Mouse (Mus musculus) neural tube, embryonic 12.5 days (tissue): ENCODE results near the gene Lim2. TPM values are rescaled to one million over a fixed set of nuclear protein-coding genes. Genes with fewer than 3 reads are reported as not detected.

Experiments used
- ATAC-seq: fragments of 200-750 bp; cut with Nextera tagmentation; 2 replicates; pipeline ENCODE4 v1.8.0; 2017; ENCODE audit warnings: low read depth, mild to moderate bottlenecking, moderate TSS enrichment, moderate library complexity; ENCODE audit not compliant: low FRiP score
- H3K27ac ChIP-seq: fragments of 300-500 bp; sonication (generic); 2 replicates; pipeline ENCODE4 v1.5.1; 2016
- H3K27me3 ChIP-seq: fragments of 300-500 bp; sonication (generic); replicated peaks from 2 replicates; pipeline ENCODE4 v1.6.1; 2016; ENCODE audit warnings: mild to moderate bottlenecking
- H3K36me3 ChIP-seq: fragments of 300-500 bp; sonication (generic); 2 replicates; pipeline ENCODE4 v1.6.1; 2016; ENCODE audit warnings: mild to moderate bottlenecking
- H3K4me1 ChIP-seq: fragments of 300-500 bp; sonication (generic); 2 replicates; pipeline ENCODE4 v1.6.1; 2016
- H3K4me2 ChIP-seq: fragments of 300-500 bp; sonication (generic); replicated peaks from 2 replicates; pipeline ENCODE4 v1.6.1; 2016; ENCODE audit warnings: mild to moderate bottlenecking
- H3K4me3 ChIP-seq: fragments of 300-500 bp; sonication (generic); 2 replicates; pipeline ENCODE4 v1.5.1; 2016
- H3K9ac ChIP-seq: fragments of 300-500 bp; sonication (generic); 2 replicates; pipeline ENCODE4 v1.6.1; 2016; ENCODE audit warnings: mild to moderate bottlenecking
- H3K9me3 ChIP-seq: fragments of 300-500 bp; sonication (generic); 2 replicates; pipeline ENCODE4 v1.6.1; 2016; ENCODE audit warnings: mild to moderate bottlenecking
- WGBS: fragments of 180-500 bp; shearing (Covaris S2); methylation state at CpG from one replicate; pipeline ENCODE4 v1.1.7; 2016; 5-methylcytosine and 5-hydroxymethylcytosine counted together
- polyA plus RNA-seq: library from polyadenylated mRNA; unstranded; fragments of >200 nt; fragmentation: Nextera tagmentation; extraction: Ambion mirVana; gene quantifications from 2 replicates; pipeline ENCODE4 v1.2.1, GENCODE M21; 2016

Gene Lim2
- polyA plus RNA-seq, 1 experiment from 2014 or later = not detected

DNA sequence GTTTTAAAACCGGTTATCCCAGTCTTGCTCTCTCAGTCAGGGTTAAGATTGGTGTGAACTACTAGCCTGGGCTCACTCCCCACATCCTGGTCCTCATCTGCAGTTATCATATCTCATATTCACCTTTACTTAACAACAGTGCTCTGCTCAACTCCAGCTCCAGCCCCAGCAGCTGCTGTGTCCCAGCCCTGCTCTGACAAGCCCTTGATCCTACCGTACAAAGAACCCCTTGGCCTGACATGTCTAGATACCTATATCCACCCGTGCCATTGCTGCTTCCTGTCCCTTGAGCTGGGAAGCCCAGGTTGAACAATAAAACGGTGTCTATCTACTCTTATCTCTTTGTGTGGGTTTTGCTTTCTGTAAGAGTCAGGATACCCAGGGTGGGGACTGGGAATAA lies 2.0 kb downstream of the Lim2 start:
- Histone ChIP-seq H3K27ac (no peak overlapping the region), H3K27me3 (no peaks in the 10 kb centered on the region), H3K4me1 (no peaks in the 10 kb centered on the region), H3K4me2 (no peak overlapping the region), H3K36me3 (no peaks in the 10 kb centered on the region), H3K9me3 (no peaks in the 10 kb centered on the region), H3K4me3 (no peak overlapping the region), H3K9ac (no peak overlapping the region)
- 66% methylated on average over 4 of the region's 4 CpGs for WGBS
- ATAC-seq = no peak

DNA sequence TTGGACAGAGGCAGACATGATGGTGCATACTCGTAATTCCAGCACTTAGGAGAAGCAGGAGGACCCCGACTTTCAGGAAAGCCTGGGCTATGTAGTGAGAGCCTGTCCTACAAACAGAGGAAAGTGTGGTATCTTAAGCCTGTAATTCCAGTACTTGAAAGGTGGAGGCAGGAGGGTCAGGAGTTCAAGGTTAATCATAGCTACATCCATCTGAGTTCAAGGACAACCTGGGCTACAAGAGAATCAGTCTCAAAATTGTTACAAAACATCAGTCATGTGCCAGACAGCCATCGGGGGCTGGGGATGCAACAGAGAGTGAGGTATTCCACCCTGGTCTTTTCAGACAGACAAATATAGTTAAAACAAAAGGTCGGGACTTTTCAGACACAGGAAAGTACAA lies 5.4 kb downstream of the Lim2 start:
- ATAC-seq = no peak
- Histone ChIP-seq H3K36me3 (no peaks in the 10 kb centered on the region), H3K27ac (no peak overlapping the region), H3K9ac (no peak overlapping the region), H3K4me3 (no peak overlapping the region), H3K4me1 (no peaks in the 10 kb centered on the region), H3K9me3 (no peaks in the 10 kb centered on the region), H3K27me3 (no peaks in the 10 kb centered on the region), H3K4me2 (no peak overlapping the region)
- WGBS = 82% methylated on average over 4 of the region's 4 CpGs

- no peak overlapping the region for H3K4me2 ChIP-seq
- H3K27ac ChIP-seq = no peak overlapping the region
- H3K36me3 ChIP-seq = no peaks in the 10 kb centered on the region
- ATAC-seq = no peak
- 82% methylated on average over 5 of the region's 5 CpGs for WGBS
- H3K9me3 ChIP-seq = no peaks in the 10 kb centered on the region
- no peaks in the 10 kb centered on the region for H3K4me1 ChIP-seq
- H3K27me3 ChIP-seq = no peaks in the 10 kb centered on the region
- no peak overlapping the region for H3K4me3 ChIP-seq
- no peak overlapping the region for H3K9ac ChIP-seq
Observed at GRCm38 (mm10) chr7:43434676-43435075, 7.2 kb downstream of the Lim2 start.

DNA sequence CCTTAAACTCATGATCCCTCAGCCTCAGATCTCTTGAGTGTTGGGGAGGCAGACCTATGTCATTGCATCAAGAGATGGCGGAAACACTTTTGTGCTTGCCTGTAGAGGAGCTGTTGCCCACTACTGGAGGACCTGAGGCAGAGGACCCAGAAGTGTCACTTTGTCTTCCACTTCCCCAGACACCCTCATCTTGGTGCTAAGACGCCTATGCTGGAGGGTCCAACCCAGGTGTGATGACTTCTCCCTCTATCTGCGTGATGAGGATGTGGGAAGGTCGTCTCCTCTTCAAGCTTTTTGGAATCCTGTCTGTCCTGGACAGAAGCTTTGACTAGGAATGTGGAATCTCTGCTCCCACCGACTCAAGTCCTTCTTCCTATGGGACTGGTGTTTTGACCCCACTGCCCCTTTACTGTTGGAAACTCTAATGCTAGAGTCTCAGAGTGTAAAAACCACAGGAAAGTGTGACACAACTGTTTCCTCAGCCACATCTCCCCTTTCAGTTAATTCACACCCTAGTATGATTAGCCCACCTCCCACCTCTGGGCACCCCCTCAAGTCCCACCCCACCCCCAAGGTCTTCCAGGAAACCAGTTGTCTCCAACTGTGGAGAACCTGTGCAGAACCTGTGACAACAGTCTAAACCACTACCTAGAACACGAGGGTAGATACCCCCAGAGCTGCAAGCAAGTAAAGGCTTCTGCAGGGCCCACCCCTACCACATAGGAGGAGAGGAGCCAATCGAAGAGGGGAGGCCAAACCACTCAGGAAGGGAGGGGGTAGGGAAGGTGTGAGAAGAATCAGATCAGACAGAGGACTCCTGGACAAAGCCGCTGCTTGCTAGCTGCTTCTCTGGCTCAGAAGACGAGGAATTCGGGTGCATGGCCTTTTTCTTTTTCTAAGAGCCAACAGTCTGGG lies 9.1 kb downstream of the Lim2 start, which contains the start of gene Nkg7:
TSS of gene Nkg7 (plus strand) at position 733 of the 915 bp plus-strand sequence.
- no peaks in the 10 kb centered on the region for H3K27me3 ChIP-seq
- no peak within 1 kb of the TSS for H3K4me3 ChIP-seq
- 76% methylated on average over 10 of the region's 10 CpGs for WGBS
- no peaks in the 10 kb centered on the region for H3K9me3 ChIP-seq
- H3K4me2 ChIP-seq = no peak within 1 kb of the TSS
- H3K9ac ChIP-seq = no peak within 1 kb of the TSS
- no peaks in the 10 kb centered on the region for H3K4me1 ChIP-seq
- ATAC-seq = no peak
- no peak within 1 kb of the TSS for H3K27ac ChIP-seq
- H3K36me3 ChIP-seq = no peaks in the 10 kb centered on the region

DNA sequence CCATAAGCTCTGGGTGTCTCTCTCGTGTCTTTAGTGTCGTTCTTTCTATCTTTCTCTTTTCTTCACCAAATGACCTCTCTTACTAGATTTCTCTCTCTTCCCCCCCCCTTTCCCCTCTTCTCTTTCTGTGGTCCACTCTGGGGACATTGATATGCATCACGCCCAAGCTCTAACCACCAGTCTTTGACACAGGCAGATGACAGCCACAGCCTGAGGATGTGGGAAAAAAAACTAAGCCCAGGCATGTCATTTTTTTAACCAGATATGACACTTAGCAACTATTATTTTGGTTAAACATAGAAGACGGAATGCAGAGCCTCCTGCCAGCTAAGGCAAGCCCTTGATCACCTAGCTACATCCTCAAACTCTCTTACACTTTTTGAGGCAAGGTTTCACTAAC lies 11.1 kb downstream of the Lim2 start:
- H3K27me3 ChIP-seq = no peaks in the 10 kb centered on the region
- H3K36me3 ChIP-seq = no peaks in the 10 kb centered on the region
- H3K4me3 ChIP-seq = no peak overlapping the region
- H3K9ac ChIP-seq = no peak overlapping the region
- 82% methylated on average over 4 of the region's 4 CpGs for WGBS
- ATAC-seq = no peak
- no peaks in the 10 kb centered on the region for H3K9me3 ChIP-seq
- no peak overlapping the region for H3K4me2 ChIP-seq
- H3K4me1 ChIP-seq = peaks cover 9% of the 10 kb centered on the region
- H3K27ac ChIP-seq = no peak overlapping the region

DNA sequence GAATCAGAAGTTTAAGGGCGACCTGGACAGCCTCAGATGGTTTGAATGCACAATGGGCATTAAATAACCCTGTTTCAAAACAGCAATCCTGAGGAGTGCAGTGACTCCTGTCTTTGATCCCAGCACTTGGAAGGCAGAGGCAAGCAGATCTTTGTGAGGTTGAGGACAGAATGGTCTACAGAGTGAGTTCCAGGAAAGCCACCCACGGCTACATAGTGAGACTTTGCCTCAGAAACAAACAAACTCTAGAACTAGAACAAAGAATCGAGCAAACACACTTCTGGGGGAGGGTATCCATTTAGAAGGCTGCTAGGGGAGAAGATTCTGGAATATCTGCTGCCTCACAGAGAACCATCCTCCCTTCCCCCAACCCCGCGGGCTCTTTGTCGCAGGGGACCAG lies 13.0 kb downstream of the Lim2 start, which contains the start of gene Cldnd2:
TSS of gene Cldnd2 (plus strand) at position 301 of the 400 bp plus-strand sequence.
- WGBS = 82% methylated on average over 6 of the region's 6 CpGs
- H3K9ac ChIP-seq = no peak within 1 kb of the TSS
- no peak for ATAC-seq

GRCm38 (mm10) chr7:43441071-43441470 lies 13.6 kb downstream of the Lim2 start:
- 89% methylated on average over 3 of the region's 3 CpGs for WGBS
- no peak overlapping the region for H3K4me2 ChIP-seq
- H3K36me3 ChIP-seq = no peaks in the 10 kb centered on the region
- H3K9me3 ChIP-seq = no peaks in the 10 kb centered on the region
- no peak overlapping the region for H3K27ac ChIP-seq
- H3K9ac ChIP-seq = no peak overlapping the region
- H3K4me1 ChIP-seq = peaks cover 19% of the 10 kb centered on the region
- H3K27me3 ChIP-seq = no peaks in the 10 kb centered on the region
- no peak overlapping the region for H3K4me3 ChIP-seq
- no peak for ATAC-seq

More for the DNA sequence above, 13.0 kb downstream of the Lim2 start, which contains the start of gene Cldnd2:
- Histone ChIP-seq H3K4me2 (no peak within 1 kb of the TSS), H3K4me1 (peaks cover 19% of the 10 kb centered on the region), H3K36me3 (no peaks in the 10 kb centered on the region), H3K27ac (no peak within 1 kb of the TSS), H3K27me3 (no peaks in the 10 kb centered on the region), H3K4me3 (no peak within 1 kb of the TSS), H3K9me3 (no peaks in the 10 kb centered on the region)

DNA sequence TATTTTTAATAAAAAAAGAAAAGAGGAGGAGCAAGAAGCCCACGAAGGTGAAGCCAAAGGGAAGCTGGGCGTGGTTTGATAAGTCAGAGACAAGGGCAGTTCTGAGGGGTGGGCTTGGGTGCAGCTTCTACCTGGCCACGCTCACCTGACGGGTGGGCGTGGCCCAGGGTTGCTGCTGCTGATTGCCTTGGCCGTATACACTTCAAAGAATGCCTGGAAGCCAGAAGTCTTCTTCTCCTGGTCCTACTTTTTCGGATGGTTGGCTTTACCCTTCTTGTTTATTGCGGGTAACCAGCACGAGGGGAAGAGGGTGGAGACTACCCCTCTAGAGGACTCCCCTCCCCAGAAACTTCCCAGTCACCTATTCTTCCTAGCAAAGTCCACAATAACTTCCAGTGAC lies 15.2 kb downstream of the Lim2 start:
- H3K4me2 ChIP-seq = peak overlapping the region; percentile 72
- no peak overlapping the region for H3K27ac ChIP-seq
- H3K4me3 ChIP-seq = peak overlapping the region; percentile 44
- peak overlapping the region; percentile 61 for H3K9ac ChIP-seq
- peaks cover 19% of the 10 kb centered on the region for H3K4me1 ChIP-seq
- 17% methylated on average over 9 of the region's 9 CpGs for WGBS
- H3K9me3 ChIP-seq = no peaks in the 10 kb centered on the region
- H3K36me3 ChIP-seq = no peaks in the 10 kb centered on the region
- no peaks in the 10 kb centered on the region for H3K27me3 ChIP-seq
- ATAC-seq = no peak

- peaks cover 19% of the 10 kb centered on the region for H3K4me1 ChIP-seq
- no peaks in the 10 kb centered on the region for H3K27me3 ChIP-seq
- peak overlapping the region; percentile 77 for H3K27ac ChIP-seq
- peak overlapping the region; percentile 44 for H3K4me3 ChIP-seq
- peak; percentile 84 for ATAC-seq
- under 1% methylated on average over 36 of the region's 36 CpGs for WGBS
- peak overlapping the region; percentile 72 for H3K4me2 ChIP-seq
- no peaks in the 10 kb centered on the region for H3K36me3 ChIP-seq
- H3K9ac ChIP-seq = peak overlapping the region; percentile 61
- no peaks in the 10 kb centered on the region for H3K9me3 ChIP-seq
Observed at GRCm38 (mm10) chr7:43443126-43443916, 15.9 kb downstream of the Lim2 start.

- Histone ChIP-seq H3K9me3 (no peaks in the 10 kb centered on the region), H3K9ac (peak within 1 kb of the TSS; percentile 61), H3K4me3 (peak within 1 kb of the TSS; percentile 44), H3K27me3 (no peaks in the 10 kb centered on the region), H3K4me2 (peak within 1 kb of the TSS; percentile 72), H3K27ac (peak within 1 kb of the TSS; percentile 77), H3K36me3 (no peaks in the 10 kb centered on the region; the same call in 1 of the 2 replicates), H3K4me1 (peaks cover 19% of the 10 kb centered on the region)
- under 1% methylated on average over 27 of the region's 27 CpGs for WGBS
- peak; percentile 96 for ATAC-seq
Observed at GRCm38 (mm10) chr7:43443917-43444293, 16.4 kb downstream of the Lim2 start, which contains the start of the genes Etfb and Gm45233. Gene Etfb, plus strand, starts transcription at chr7:43444083. Gene Gm45233, plus strand, starts transcription at chr7:43444128.

GRCm38 (mm10) chr7:43447801-43448200 lies 20.3 kb downstream of the Lim2 start:
- ATAC-seq = no peak
- Histone ChIP-seq H3K36me3 (peaks cover 4% of the 10 kb centered on the region; the same call in 1 of the 2 replicates), H3K4me2 (no peak overlapping the region), H3K4me3 (no peak overlapping the region), H3K4me1 (peaks cover 14% of the 10 kb centered on the region), H3K9ac (no peak overlapping the region), H3K27ac (no peak overlapping the region), H3K27me3 (no peaks in the 10 kb centered on the region), H3K9me3 (no peaks in the 10 kb centered on the region)
- WGBS = 96% methylated on average over 4 of the region's 4 CpGs

- H3K36me3 ChIP-seq = peaks cover 8% of the 10 kb centered on the region; the same call in 1 of the 2 replicates
- no peak overlapping the region for H3K27ac ChIP-seq
- no peaks in the 10 kb centered on the region for H3K27me3 ChIP-seq
- H3K9ac ChIP-seq = no peak overlapping the region
- no peaks in the 10 kb centered on the region for H3K9me3 ChIP-seq
- H3K4me1 ChIP-seq = peaks cover 11% of the 10 kb centered on the region; the same call in 1 of the 2 replicates
- ATAC-seq = no peak
- 89% methylated on average over 3 of the region's 3 CpGs for WGBS
- H3K4me3 ChIP-seq = no peak overlapping the region
- H3K4me2 ChIP-seq = no peak overlapping the region
Observed at GRCm38 (mm10) chr7:43448246-43448645, 20.8 kb downstream of the Lim2 start.
